ENCODE assay signal across 27 mouse cellular contexts in the genomic region with DNA sequence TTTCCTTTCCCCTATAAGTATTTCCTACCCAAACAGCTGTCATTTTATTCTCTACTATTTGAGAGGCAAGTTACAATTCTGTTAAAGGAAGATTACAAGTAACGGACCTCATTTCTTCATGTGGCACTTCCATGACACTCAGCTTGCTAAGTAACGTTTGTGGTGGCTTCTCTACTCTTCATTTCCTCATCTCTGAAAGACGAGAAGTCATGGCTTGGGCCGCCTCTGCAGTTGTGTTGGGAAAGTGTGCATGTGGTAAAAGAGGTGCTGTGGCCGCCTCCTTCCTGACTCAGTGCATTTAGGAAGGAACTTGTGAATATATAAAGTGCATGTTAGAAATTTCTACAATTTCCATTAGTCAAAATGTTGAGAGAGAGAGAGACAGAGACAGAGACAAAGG.
"Had no signal": no experiment of that assay in that cellular context is flagged by ENCODE, and none has a peak within 500 bp of the region (broad histone marks: within the 10 kb centered on the region; RNA-seq: fewer than 3 reads in every experiment).

No protein-coding gene starts in this region.

- H3K4me2 ChIP-seq: heart, embryonic 12.5 days; hindbrain, embryonic 12.5 days; hindbrain, embryonic 14.5 days; kidney, embryonic 15.5 days; limb, embryonic 12.5 days had no signal

- H3K9me3 ChIP-seq: heart, embryonic 10.5 days; heart, embryonic 12.5 days; hindbrain, embryonic 10.5 days; hindbrain, embryonic 12.5 days; kidney, embryonic 15.5 days; limb, embryonic 10.5 days; limb, embryonic 12.5 days had no signal

- H3K4me3 ChIP-seq: gastrocnemius, adult 2 months; heart, embryonic 10.5 days; heart, embryonic 12.5 days; hindbrain, embryonic 10.5 days; hindbrain, embryonic 12.5 days; kidney, embryonic 15.5 days; left cerebral cortex, adult 2 months; limb, embryonic 10.5 days; limb, embryonic 12.5 days had no signal

- H3K27me3 ChIP-seq: heart, embryonic 12.5 days; hindbrain, embryonic 12.5 days; kidney, embryonic 15.5 days; limb, embryonic 12.5 days had no signal

- DNase-seq: gastrocnemius, adult 2 months; gastrocnemius, postnatal 10 days; gastrocnemius, postnatal 25 days; heart, adult 18-20 months; heart, postnatal 10 days; heart, postnatal 4 days; kidney, adult 11 months; kidney, adult 2 months; kidney, adult 9 months; kidney, postnatal 14 days; kidney, postnatal 36 days; layer of hippocampus, adult 9-11 months; layer of hippocampus, postnatal 36 days; liver had no signal

- H3K27ac ChIP-seq: gastrocnemius, adult 2 months; heart, embryonic 10.5 days; hindbrain, embryonic 10.5 days; hindbrain, embryonic 12.5 days; hindbrain, embryonic 14.5 days; kidney, embryonic 15.5 days; kidney, postnatal 0 days; left cerebral cortex, adult 2 months; limb, embryonic 10.5 days; limb, embryonic 12.5 days had no signal

- ATAC-seq: hindbrain, embryonic 16.5 days; inflammation-experienced regulatory T-cells, adult 6 months; intestine, embryonic 16.5 days had no signal

- H3K9ac ChIP-seq: heart, embryonic 12.5 days; hindbrain, embryonic 12.5 days; hindbrain, embryonic 14.5 days; kidney, embryonic 15.5 days; limb, embryonic 12.5 days had no signal
